Mouse (Mus musculus) erythroid progenitor cell, adult 5-6 weeks (primary cell): ENCODE measurements around the gene Cope. TPM values are rescaled to one million over a fixed set of nuclear protein-coding genes. Genes with fewer than 3 reads are reported as not detected.
A peak's percentile ranks its signal among the peaks of the same experiment; 100 is the strongest.

Source experiments
- ATAC-seq: replicated peaks from 2 replicates; pipeline ENCODE4 v1.8.0; 2016; ENCODE audit warnings: moderate number of reproducible peaks, mild to moderate bottlenecking, moderate TSS enrichment, inconsistent platforms; ENCODE audit not compliant: poor library complexity, low FRiP score, severe bottlenecking
- total RNA-seq, 2 experiments: library from RNA; stranded (forward) in 1 of 2; stranded (reverse) in 1 of 2; fragments of 150-400 nt in 1 of 2; fragments of 186-747, 209-891 nt in 1 of 2; gene quantifications; 2 replicates each; pipeline versions ENCODE4 v1.2.3 to v1.2.4; 2015 to 2017; ENCODE audit warnings: low replicate concordance in 2 of 2

The Cope gene
- total RNA-seq (2015; ENCODE audit: low replicate concordance) (78.6 and 122 TPM in 2 replicates), total RNA-seq (2017; ENCODE audit: low replicate concordance) (16.7 and 51.7 TPM in 2 replicates)

DNA sequence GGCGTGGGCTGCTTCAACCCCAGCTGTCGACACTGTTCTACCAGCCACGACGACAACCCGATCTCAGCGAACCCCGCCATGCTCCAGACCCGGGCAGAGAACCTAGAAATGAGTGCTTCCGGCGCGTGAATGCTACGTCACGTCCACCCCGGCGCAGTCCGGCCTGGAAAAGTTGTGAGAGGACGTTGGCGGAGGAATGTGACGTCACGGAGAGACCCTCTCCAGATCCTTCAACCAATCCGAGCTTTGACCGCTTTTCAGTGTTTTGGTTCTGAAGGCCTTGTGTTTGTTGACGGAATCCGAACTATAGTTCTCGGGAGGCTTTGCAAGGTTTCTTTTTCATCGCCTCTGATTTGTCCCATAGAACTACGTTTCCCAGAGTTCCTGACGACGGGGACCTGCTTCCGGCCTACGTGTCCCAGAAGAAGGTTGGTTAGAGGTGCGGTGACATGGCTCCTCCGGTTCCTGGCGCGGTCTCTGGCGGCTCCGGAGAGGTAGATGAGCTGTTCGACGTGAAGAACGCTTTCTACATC is at the start of gene Cope, which contains the start of gene Ddx49:
Cope (plus strand) TSS at position 161 of the 533 bp plus-strand sequence.
Ddx49 (minus strand) TSS at position 132 of the 533 bp plus-strand sequence.
- peak; percentile 93 for ATAC-seq

DNA sequence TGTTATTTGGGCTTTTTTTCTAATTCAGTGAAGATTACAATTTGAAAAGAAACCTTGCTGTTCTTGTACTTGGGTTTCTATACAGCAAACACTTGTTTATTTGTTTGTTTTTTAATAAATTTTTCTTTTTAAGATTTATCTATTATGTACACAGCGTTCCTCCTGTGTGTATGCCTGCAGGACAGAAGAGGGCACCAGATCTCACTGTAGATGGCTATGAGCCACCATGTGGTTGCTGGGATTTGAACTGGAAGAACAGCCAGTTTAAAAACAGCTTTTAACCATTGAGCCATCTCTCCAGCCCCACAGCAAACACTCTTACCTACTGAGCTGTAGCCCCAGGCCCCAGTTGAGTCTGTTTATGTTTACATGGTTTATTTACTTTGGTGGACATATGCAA is 47.7 kb upstream of the Cope start:
- no peak for ATAC-seq

GRCm38 (mm10) chr8:70257456-70257855 is 44.9 kb upstream of the Cope start:
- no peak for ATAC-seq

GRCm38 (mm10) chr8:70258600-70258999 is 43.7 kb upstream of the Cope start:
- ATAC-seq = peak; percentile 77

DNA sequence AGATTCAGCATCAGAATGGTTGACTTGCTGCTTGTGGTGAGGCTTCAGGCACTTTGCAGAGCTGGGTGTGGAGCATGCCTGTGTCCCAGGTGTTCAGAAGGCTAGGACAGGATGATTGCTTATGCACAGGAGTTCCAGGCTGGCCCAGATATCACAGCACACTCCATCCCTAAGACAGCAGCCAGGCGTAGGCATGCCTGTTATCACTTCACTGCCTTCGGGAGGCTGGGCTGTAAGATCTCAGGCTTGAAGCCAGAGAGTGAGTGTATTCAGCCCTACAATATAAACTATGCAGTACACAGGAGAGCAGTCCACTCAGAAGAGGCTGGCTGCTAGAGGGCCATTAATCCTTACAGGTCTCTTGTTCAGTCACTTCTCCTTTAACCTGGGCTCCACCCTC is 43.3 kb upstream of the Cope start:
- ATAC-seq = peak; percentile 76

- no peak for ATAC-seq
These were observed 34.6 kb upstream of the Cope start for GRCm38 (mm10) chr8:70267674-70268073.

- ATAC-seq = no peak
These were observed 34.0 kb upstream of the Cope start for GRCm38 (mm10) chr8:70268311-70268710.

GRCm38 (mm10) chr8:70268799-70269565 is 33.3 kb upstream of the Cope start:
- ATAC-seq = no peak

DNA sequence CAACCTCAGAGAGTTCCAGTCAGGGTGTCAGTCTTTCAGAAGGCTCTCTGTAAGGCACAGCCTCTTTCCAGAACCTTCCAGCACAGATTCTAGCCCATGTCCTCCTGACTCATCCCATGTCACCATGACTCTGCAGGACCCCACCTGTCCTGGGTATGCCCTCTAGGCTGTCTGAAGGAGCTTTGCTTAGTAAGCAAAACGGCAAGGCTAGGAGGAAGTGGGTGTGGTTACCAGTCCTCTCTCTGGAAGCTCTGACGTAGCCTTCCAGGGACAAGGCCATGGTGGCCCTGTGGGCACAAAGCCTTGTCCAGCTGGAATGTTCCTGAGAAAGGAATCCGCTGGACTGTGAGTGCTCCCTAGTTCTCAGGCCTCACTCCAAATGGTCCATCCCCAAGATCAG is 29.4 kb upstream of the Cope start:
- peak; percentile 53 for ATAC-seq

DNA sequence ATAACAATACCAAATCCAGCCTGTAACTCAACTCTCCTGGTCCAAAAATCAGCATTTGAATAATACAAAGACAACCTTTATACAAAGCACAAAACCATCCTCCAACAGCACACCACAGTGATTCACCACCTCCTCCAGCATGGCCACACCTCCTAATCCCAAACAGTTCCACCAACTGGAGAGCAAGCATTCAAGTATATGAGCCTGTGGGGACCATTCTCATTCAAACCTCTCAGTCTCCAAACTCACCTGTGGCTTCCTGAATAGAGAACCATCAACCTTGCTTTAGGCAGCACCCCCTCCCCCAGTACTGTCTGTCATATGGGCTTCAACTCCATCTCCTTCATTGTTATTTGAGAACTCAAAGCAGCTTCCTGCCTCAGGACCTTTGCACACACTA is 28.0 kb upstream of the Cope start:
- ATAC-seq = no peak

DNA sequence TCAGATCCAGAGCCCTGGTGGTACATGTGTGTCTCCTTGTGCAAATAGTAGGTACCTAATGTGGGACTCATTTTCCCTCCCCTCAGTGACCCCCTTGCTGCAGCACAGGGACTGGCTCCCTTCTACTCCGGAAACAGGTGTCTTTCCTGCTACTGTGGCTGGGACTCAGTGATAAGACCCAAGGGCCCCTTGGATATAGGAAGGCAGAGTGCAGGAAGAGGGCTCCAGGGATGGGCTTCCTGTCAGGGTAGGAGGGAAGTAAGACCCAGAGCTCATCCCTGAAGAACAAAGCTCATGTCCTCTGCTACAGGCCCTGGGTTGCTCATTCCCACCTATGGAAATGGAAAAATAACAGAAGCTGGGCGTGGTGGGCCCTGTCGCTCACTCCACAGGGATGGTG is 25.8 kb upstream of the Cope start:
- no peak for ATAC-seq

GRCm38 (mm10) chr8:70278175-70278574 is 24.1 kb upstream of the Cope start:
- ATAC-seq = no peak

GRCm38 (mm10) chr8:70279266-70279665 is 23.1 kb upstream of the Cope start:
- no peak for ATAC-seq

GRCm38 (mm10) chr8:70281001-70281400 is 21.3 kb upstream of the Cope start:
- ATAC-seq = no peak

DNA sequence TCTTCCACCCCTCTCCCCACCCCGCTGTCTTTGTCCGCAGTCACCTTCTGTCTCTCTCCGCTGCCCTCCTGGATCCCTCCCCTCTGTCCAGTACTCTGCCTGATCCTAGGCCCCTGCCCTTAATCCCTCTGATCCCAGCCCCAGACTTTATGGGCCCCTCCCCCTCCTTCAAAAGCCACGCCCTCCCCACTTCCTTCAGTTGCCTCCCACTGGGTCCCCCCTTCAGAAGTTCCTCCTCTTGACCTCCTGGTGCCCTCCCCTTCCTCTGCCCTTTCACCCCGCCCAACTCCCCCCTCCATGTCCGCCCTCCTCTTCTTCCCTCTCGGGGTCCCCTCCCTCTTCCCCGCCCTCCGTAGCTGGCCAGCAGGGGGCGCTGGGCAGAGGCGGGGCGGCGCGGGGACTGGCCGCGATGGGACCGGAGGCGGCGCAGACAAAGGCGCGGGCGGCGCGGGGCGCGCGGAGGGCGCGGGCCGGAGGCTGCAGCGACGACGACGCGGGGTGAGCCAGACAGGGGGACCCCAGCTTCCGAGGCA is 19.6 kb upstream of the Cope start, which contains the start of gene Homer3:
Homer3 (plus strand) TSS at position 225 of the 533 bp plus-strand sequence.
- no peak for ATAC-seq

DNA sequence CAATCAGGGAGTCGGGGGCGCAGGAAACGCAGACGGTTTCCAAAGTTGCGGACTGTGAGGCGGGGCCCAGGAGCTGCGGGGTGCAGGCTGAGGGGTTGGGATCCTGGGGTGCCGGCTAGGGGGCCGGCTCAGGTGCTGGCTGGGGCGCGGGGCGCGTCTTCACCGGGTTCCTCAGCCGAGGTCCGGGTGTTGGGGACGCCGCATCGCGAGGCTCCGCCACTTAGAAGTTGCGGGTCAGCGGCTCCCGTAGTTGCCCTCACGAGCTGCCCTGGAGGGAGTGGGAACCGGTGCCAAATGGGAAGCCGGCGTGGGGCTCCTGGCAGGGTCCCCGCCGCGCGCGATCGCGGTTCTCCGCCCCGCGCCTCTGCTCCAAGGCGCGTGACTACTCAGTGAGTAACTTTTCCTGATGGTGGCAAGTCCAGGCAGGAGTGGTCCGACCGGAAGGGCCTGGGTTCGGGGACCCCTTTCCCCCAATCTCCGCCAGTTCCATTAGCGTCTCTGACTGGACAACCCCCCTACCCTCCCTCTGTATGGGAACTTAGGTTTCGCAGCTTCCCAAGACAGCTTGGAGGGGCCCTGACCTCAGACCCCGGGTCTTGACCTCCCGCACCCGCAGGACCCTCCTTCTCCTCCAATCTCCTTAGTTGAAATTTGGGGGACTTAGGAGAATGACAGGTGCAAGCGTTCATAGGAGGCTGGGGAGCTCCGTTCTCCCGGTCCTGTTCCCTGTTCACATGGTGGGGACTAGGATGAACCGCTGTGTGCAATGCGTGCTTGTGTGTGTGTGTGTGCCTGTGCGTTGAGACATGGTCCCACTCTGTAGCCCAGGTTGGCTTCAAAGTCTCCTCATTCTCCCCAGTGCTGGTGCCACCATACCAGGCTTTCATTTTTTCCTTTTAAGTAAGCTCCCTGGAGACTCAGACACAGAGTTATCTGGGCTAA is 18.9 kb upstream of the Cope start:
- no peak for ATAC-seq

GRCm38 (mm10) chr8:70284421-70284820 is 17.9 kb upstream of the Cope start:
- no peak for ATAC-seq

DNA sequence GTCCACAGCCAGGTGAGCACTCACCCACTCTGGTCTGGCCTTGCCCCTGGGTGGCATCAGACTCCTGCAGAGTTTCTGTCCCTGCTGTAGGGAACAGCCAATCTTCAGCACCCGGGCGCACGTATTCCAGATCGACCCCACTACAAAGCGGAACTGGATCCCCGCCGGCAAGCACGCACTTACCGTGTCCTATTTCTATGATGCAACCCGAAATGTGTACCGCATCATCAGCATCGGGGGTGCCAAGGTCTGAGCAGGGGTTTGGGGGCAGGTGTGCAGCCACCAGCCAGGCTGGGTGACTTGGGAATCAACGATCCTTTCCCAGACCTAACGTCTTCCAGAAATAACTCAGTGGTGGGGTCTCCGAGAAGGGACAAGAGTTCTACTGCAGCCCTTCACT is 17.0 kb upstream of the Cope start:
- no peak for ATAC-seq

DNA sequence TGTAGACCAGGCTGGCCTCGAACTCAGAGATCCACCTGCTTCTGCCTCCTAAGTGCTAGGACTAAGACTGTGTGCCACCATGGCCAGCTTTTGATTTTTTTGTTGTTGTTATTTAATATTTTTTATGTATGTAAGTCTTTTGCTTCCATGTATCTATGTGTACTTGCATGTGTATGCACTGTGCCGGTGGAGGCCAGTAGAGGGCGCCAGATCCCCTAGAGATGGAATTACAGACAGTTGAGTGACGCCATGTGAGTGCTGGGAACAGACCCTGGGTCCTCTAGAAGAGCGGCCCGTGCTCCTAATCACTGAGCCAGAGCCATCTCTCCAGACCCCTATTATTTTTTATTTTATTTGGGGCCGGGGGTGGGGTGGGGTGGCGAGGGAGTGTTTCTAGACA is 15.6 kb upstream of the Cope start:
- ATAC-seq = no peak

DNA sequence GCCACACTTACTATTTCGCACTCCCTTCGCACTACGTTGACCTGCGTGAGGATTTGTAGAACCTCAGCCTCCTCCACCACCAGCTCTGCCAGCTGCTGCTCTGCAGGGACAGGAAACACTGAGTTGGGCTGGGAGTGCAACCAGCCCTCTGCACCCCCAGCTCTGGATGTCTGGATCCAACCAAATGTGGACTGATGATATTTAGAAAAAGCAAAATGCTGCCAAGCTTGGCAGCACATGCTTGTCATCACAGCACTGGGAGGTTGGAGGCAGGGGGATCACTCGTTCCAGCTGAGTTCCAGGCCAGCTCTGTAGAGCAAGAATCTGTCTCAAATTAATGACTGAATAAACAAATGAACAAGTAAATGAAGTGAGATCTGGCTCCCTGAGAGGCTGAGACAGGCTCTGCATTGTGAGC is 8.3 kb upstream of the Cope start:
- no peak for ATAC-seq
